Mouse (Mus musculus) spleen, postnatal 10 days (tissue): Measurements from ENCODE around the gene Slc25a34.

Experiments
- DNase-seq, 2 experiments: peaks; one replicate each; pipeline ENCODE4 v3.0.0; 2021 to 2022; ENCODE audit warnings: low spot score in 2 of 2

Gene Slc25a34

DNA sequence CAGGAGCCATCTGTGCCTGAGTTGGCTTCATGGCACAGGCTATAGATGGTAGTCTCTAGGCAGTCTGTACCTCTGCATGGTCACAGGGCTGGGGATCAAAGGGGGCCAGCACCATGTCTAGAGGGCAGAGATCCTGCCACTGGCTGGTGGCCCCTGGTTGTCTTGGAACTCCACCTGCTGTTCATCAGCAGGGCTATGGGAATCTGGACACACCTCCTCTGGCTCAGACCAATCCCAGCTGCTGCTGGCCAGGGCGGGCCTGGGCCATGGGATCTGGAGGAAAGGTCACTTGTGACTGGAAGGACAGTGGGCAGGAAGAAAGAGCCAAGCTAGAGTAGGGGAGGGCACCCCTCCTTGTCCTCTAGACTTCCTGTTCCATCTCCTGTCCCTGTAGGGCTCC lies at the start of gene Slc25a34:
Gene Slc25a34 (minus strand): TSS at position 156 of the 400 bp plus-strand sequence.
- no peak for DNase-seq

GRCm38 (mm10) chr4:141672325-141672724 lies 48.7 kb upstream of the Slc25a34 start:
- peak in 1 of 2 experiments; percentile 26 for DNase-seq

DNA sequence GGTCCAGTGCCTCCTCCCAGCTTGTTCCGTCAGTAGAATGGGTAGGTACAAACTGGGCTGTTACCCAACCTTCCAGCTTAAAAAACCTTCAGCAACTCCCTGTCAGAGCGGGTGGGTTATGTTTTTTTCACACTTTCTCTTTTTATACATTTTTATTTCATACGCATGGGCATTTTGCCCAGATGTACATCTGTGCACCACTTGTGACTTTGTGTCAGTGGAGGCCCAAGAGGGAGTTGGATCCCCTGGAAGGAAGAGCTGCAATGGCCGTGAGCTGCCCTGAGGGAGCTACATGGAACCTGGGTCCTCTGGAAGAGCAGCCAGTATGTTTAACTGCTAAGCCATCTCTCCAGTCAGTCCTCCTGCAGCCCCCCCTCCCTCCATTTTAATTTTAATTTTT lies 47.8 kb upstream of the Slc25a34 start:
- DNase-seq: no peak

DNA sequence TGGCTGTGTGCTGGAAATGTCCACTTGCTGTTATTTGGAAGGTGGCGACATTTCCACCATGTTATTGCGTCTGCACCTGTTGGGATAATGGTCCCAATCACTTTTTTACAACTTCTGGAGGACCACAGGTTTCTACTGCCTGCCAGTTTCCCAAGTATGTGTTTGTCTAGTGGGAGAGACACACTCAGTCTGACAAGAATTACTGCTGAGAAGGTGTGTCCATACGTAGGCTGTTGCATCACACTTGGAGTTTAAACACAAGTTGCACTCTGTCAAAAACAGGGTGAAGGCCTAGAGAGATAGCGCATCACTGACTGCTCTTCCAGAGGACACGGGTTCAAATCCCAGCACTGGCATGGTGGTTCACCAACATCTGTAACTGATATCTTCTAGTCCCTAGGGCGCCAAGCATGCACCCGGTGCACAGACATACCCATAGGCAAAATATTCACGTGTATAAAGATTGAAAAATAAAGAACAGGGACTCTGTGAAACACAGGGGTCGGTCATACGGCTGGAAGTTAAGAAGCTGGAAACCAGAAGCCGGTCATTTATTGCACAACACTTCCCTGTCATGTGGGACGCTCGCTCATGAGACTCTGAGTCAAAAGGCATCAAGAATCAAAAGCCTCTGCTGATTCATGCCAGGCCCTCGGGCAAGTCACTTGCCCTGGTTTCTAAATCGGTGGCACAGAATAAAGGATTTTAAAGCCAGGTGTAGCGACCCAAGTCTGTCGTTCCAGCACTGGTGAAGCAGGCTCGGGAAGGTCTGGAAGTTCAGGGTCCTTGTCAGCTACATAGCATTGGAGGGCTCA lies 46.5 kb upstream of the Slc25a34 start:
- DNase-seq: no peak

DNA sequence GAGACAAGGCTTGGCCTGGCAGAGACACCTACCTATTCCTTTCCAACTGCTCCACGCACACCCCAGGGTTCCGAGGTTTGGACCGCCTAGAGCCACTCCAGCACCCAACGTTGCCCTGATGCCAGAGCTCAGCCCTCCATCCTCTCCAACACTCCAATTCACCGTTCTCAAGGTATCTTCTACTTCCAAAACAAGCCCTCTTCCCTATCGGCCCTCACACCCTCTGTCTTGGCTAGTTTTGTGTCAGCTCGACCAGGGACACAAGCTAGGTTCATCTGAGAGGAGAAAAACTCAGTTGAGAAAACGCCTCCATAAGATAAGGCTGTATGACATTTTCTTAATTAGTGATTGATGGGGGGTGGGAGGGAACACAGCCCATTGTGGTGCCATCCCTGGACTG lies 41.2 kb upstream of the Slc25a34 start, which contains the start of gene Plekhm2:
Gene Plekhm2 (minus strand): TSS at position 101 of the 400 bp plus-strand sequence.
- no peak for DNase-seq

- DNase-seq: peak; percentile 71 to 81
These were observed 40.6 kb upstream of the Slc25a34 start for GRCm38 (mm10) chr4:141664011-141664745.

- peak; percentile 53 to 65 for DNase-seq
These were observed 39.7 kb upstream of the Slc25a34 start for GRCm38 (mm10) chr4:141663122-141663931.

DNA sequence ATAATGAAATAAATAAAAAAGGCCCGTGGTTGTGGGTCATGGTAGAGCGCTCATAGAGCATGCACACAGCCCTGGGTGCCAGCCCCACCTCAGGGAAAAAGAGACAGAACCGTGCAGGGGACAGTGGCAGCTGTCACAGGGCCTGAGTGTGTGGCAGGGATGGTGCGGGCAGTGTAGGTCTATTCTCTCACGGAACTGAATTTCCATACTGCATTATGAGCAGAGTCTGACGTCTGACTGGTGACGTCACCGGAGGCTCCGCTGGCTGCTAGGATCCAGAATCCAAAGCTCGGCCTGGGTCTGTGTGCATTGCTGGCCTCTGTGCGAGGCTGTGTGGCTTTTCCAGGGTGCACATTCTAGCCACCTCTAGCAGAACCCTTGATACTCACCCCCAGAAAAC lies 37.3 kb upstream of the Slc25a34 start:
- DNase-seq: no peak

DNA sequence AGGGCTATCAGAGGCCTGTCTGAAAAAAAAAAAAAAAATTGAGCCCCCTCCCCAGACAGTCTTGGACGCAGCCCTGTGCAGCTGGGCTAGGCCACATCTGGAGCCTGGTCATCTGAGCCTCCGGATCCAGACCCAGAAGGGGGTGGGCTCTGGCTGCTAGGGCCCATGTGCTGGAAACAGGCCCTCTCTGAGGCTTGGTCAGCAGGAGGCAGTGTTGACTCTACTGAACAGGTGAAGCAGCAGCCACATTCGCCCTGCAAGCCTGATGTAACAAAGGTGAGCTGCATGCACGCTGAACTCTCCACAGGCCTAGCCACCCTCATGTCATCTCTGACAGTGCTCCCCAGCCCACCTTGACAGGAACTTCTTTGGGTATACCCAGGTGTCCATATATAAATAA lies 36.1 kb upstream of the Slc25a34 start:
- peak in 1 of 2 experiments; percentile 45 for DNase-seq

DNA sequence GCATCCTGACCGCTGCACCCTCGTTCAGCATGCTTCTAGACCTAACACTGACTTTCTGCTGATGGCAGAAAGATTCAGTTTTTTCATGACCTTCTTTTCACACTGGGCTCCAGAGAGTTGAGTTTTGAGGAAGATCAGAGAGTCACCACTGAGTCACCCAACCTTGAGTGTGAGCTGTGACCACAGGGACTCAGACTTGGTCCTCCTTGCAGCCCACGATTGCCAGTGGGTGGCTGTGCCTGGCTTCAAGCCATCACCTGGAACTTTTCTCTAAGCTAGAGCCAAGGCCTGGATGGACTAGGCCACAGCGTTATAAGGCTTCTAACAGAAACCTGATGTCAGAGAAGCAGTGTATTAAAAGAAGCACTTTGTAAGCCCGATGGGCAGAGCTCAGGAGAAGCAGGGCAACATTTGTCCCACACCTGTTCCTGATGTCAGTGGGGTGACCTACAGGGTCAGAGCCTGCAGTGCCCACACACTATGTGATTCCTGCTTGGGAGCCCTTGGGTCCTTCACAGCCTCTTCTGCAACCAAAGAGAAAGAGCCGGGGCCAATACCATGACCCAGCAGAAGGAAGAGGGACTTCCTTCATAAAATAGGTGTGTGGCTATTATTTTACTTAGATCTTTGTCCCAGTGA lies 35.3 kb upstream of the Slc25a34 start:
- DNase-seq: no peak

GRCm38 (mm10) chr4:141656932-141657331 lies 33.3 kb upstream of the Slc25a34 start:
- no peak for DNase-seq

GRCm38 (mm10) chr4:141655908-141656608 lies 32.4 kb upstream of the Slc25a34 start:
- DNase-seq: no peak

- DNase-seq: no peak
These were observed 30.9 kb upstream of the Slc25a34 start for GRCm38 (mm10) chr4:141654509-141654908.

DNA sequence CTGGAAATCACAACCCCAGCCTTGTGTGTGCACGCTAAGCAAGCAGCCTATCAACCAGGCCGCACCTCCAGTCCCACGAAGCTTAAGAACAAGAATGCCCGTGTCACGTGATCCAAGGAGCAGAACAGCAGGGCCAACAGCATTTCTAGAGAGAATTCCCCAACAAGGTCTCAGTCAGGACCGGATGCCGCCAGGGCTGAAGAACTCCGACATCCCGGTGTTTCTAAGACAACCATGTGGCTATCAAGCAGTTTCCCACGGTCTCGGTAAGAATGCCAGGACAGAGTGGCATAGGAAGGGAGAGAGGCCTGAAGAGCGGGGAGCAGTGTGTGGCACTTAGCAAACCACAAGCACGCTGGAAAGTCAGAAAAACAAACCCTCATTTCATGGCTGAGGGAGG lies 30.2 kb upstream of the Slc25a34 start:
- no peak for DNase-seq

DNA sequence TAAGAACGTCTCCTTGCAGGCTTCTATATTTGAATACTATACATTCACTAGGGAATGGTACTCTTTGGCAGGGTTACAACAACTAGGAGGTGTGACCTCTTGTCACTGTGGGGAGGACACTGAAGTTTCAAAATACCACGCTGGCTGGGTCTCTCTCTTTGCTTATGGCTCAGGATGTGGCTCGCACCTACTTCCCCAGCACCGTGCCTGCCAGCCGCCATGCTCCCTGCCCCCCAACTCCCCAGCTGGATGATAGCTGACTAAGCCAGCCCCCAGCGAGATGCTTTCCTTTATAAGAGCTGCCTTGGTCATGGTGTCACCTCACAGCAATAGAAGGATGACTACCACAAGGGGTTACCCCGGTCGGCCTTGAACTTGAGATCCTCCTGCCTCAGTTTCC lies 29.4 kb upstream of the Slc25a34 start:
- no peak for DNase-seq

GRCm38 (mm10) chr4:141651944-141652343 lies 28.3 kb upstream of the Slc25a34 start:
- DNase-seq: no peak

GRCm38 (mm10) chr4:141651286-141651685 lies 27.7 kb upstream of the Slc25a34 start:
- DNase-seq: no peak

DNA sequence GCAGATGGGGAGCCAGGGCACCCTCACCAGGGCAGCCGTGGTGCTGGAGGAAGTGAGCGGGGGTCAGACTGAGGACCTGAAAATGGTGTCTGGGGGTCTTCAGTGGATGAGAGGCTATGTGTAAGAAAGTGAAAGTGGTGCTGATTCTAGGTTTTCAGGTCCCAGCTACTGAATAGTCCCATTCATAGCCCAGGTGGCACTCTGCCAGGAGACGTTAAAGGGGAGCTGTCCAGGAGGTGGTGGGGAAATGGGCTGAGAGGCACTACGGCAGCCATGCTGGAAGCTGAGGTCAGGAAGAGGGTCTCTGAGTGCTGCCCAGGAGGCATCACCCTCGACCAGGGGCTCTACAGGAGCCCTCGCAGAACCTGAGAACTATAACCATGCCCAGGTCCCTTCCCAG lies 25.6 kb upstream of the Slc25a34 start:
- DNase-seq: no peak

DNA sequence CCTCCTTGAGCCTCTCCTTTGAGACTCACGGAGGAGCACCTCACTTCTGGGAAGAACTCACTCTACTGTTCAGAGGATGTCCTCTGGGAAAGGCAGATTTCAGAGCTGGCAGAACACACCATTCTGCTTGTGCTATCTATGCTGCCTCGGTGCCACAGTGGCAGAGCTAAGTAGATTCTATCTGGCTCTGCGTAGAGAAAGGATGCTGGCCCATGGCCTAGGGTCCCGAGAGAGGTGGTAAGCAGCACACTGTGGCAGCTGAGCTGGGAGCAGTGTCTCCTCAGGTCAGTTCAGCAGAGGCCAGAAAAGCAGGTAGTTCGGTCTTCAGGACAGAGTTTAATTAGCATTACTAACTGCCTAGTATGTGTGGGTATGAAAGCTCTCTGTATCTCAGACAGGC lies 24.6 kb upstream of the Slc25a34 start:
- DNase-seq: no peak

GRCm38 (mm10) chr4:141647187-141647586 lies 23.6 kb upstream of the Slc25a34 start:
- DNase-seq: no peak

DNA sequence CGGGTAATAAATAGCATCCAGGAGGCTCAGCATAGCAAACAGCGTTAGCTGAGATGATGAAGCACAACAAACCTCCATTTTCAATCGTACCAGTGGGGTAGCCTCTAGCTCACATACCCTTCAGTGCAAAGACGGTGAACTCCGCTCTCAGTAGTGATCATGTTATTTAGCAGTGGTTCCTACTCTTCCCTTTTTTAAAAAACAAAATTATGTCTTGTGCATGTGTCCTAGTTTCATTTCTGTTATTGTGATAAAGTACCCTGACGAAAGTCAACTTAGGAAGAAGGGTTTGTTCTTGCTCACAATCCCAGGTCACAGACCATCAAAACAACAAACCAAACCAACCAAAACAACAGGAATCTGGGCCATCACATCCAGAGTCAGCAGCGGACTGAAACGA lies 22.4 kb upstream of the Slc25a34 start:
- DNase-seq: no peak
